Mouse (Mus musculus) B cell, adult 67 days (primary cell): ENCODE data around the gene Pptc7. TPM values are rescaled to one million over a fixed set of nuclear protein-coding genes. Genes with fewer than 3 reads are reported as not detected.

Experiments
- total RNA-seq, 2 experiments: library from RNA; stranded (reverse); gene quantifications; 4 replicates each; pipeline ENCODE4 v1.2.4; 2023

The Pptc7 gene
- 10 to 100 TPM; 29.0 to 35.9 TPM for total RNA-seq

DNA sequence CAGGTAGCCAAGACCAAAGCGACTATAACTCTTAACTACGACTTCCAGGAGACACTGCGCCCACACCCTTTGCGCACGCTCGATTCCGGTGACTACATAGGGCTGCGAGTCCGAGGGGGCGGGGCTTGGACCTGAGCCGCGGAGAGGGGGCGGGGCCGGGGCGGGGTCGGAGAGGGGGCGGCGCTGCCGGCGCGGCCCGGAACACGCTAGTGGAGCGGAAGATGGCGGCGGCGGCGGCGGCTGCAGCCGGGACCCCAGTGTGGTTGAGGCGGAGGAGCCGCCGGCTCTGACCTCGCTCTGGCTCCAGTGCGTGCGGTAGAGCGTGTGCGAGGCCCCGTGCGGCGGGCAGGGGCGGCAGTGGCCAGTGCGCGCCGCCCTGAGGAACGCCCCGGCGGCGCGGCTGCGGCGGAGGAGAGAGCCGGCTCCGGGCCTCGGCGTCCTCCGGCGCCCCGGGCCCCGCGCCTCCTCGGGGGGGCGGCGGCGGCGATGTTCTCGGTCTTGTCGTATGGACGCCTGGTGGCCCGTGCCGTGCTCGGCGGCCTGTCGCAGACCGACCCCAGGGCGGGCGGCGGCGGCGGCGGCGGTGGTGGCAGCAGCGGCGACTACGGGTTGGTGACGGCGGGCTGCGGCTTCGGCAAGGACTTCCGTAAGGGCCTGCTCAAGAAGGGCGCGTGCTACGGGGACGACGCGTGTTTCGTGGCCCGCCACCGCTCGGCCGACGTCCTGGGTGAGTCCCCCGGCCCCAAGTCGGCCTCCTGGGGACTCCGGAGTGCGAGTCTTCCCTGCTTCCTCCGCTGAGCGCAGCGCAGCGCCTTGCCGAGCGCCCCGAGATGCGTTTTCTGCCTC, at the start of gene Pptc7:
Gene Pptc7 (plus strand): TSS at position 183 of the 846 bp plus-strand sequence.

GRCm38 (mm10) chr5:122263933-122264905, 19.9 kb upstream of the Pptc7 start, which contains the start of gene Tctn1:
TSS of gene Tctn1 (minus strand) at chr5:122264460.

DNA sequence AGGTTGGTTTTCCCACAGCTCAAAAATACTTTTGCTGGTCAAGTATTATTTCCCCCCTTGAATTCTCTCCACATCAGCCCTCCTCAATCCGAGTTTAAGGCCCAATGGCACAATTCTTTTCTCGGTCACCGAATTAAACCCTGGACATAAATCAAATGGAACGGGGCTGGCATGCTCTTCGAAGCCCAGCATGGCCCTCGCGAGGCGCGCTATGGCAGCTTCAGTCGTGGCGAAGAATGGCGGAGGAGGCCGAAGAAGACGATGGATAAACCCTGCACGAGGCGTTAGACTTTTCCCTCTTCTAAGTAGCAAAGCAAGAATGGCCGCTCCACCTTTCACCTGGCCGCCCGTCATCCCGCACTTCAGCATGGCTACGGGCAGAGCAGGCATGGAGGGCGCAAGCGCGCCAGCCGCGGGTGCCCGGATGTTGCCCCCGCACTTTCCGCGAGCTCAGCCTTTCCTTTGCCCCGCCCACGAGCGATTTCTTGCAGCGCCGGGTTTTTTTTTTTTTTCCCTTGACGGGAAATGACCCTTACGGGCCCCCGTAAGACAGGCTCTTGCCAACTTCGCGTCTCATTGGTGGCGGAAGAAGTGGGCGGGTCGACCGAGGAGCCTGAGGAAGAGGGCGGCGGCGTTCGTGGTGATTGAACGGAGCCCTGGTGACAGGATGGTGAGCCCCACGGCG, 69.8 kb downstream of the Pptc7 start, which contains the start of the genes Rad9b and Vps29:
Gene Rad9b (minus strand): TSS at position 427 of the 685 bp plus-strand sequence.
Gene Vps29 (plus strand): TSS at position 563 of the 685 bp plus-strand sequence.

GRCm38 (mm10) chr5:122371591-122372191, 87.5 kb downstream of the Pptc7 start, which contains the start of gene Gpn3:
TSS of gene Gpn3 (plus strand) at chr5:122371876.

DNA sequence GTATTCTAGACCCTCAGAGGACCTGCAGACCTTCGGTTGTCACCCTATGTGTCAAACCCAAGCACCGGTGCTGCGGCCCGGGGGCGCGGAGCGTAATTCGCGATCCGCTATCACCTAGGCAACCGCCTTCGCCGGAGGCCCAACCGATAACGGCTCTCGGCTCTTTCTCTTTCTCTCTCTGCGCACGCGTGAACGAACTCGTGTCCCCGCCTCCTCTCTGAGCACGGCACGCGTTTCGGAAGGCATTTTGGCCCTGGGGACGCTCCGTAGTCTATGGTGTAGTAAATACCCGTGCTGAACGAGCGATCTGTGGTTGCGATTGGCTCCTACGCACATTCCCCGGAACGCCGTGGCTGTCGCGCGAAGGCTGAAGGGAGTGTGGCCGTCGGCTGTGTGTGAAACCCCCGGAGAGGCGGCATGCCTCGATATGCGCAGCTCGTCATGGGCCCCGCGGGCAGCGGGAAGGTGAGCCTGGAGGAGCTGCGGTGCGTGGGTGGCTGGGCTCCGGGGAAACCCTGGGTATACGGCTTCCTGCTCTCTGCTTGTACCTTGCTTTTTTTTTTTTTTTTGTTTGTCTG, 88.1 kb downstream of the Pptc7 start, which contains the start of gene Fam216a:
Gene Fam216a (minus strand): TSS at position 173 of the 578 bp plus-strand sequence.

Other genes with a start within 250 kb of the Pptc7 start
- gene Cux2, start 234.3 kb upstream of the Pptc7 start, total RNA-seq, result not detected
- gene Myl2, start 183.4 kb upstream of the Pptc7 start, total RNA-seq, result not detected
- 1 to 10 TPM in 1 of 2 experiments, under 1 TPM in 1; 0.64 to 1.6 TPM for gene Ccdc63, start 143.5 kb upstream of the Pptc7 start, total RNA-seq
- 100 to 1,000 TPM; 279 to 317 TPM for gene Ppp1cc, start 126.1 kb upstream of the Pptc7 start, total RNA-seq
- 100 to 1,000 TPM; 755 to 828 TPM for gene Hvcn1, start 77.6 kb upstream of the Pptc7 start, total RNA-seq
- 10 to 100 TPM; 27.1 to 28.1 TPM for gene Tctn1, start 19.9 kb upstream of the Pptc7 start, total RNA-seq
- 1 to 10 TPM; 9.9 TPM for gene Rad9b, start 69.9 kb downstream of the Pptc7 start, total RNA-seq
- 10 to 100 TPM; 56.1 to 62.4 TPM for gene Vps29, start 70.0 kb downstream of the Pptc7 start, total RNA-seq
- gene Gpn3, start 87.5 kb downstream of the Pptc7 start, total RNA-seq, result 10 to 100 TPM; 28.6 to 45.3 TPM
- 10 to 100 TPM in 1 of 2 experiments, 1 to 10 TPM in 1; 9.8 to 10.8 TPM for gene Fam216a, start 88.0 kb downstream of the Pptc7 start, total RNA-seq
- 100 to 1,000 TPM; 355 to 394 TPM for gene Arpc3, start 107.5 kb downstream of the Pptc7 start, total RNA-seq
- 10 to 100 TPM; 37.5 to 39.0 TPM for gene Anapc7, start 137.3 kb downstream of the Pptc7 start, total RNA-seq
- 10 to 100 TPM; 77.5 to 83.6 TPM for gene Atp2a2, start 217.9 kb downstream of the Pptc7 start, total RNA-seq